Mouse (Mus musculus) forebrain, embryonic 14.5 days (tissue): ENCODE measurements around the gene Spem2. TPM values are rescaled to one million over a fixed set of nuclear protein-coding genes. Genes with fewer than 3 reads are reported as not detected.

ENCODE experiments used
- polyA plus RNA-seq: library from polyadenylated mRNA; unstranded; fragments of >200 nt; fragmentation: Nextera tagmentation; extraction: Ambion mirVana; gene quantifications from 2 replicates; pipeline ENCODE4 v1.2.1, GENCODE M21; 2014

The Spem2 gene
- polyA plus RNA-seq, 1 experiment from 2014 or later = not detected

Other genes starting within 250 kb of the Spem2 start
- gene Wrap53, start 238.2 kb downstream of the Spem2 start, polyA plus RNA-seq = 24.6 and 29.3 TPM in 2 replicates
- gene Trp53, start 238.1 kb downstream of the Spem2 start, polyA plus RNA-seq = 111 and 113 TPM in 2 replicates
- 22.0 and 31.5 TPM in 2 replicates for gene Atp1b2, start 212.5 kb downstream of the Spem2 start, polyA plus RNA-seq
- gene Shbg, start 200.6 kb downstream of the Spem2 start, polyA plus RNA-seq = not detected in 2 replicates
- 17.6 and 18.2 TPM in 2 replicates for gene Sat2, start 196.4 kb downstream of the Spem2 start, polyA plus RNA-seq
- gene Fxr2, start 185.5 kb downstream of the Spem2 start, polyA plus RNA-seq = 34.2 and 35.0 TPM in 2 replicates
- not detected in 2 replicates for gene Sox15, start 163.2 kb downstream of the Spem2 start, polyA plus RNA-seq
- 72.9 and 83.0 TPM in 2 replicates for gene Mpdu1, start 155.8 kb downstream of the Spem2 start, polyA plus RNA-seq
- gene Cd68, start 152.3 kb downstream of the Spem2 start, polyA plus RNA-seq = 8.2 and 9.6 TPM in 2 replicates
- 1,177 and 1,222 TPM in 2 replicates for gene Eif4a1, start 146.0 kb downstream of the Spem2 start, polyA plus RNA-seq
- 81.8 and 88.2 TPM in 2 replicates for gene Senp3, start 136.4 kb downstream of the Spem2 start, polyA plus RNA-seq
- 0.53 TPM in 1 of 2 replicates, not detected in the other for gene Tnfsf13, start 132.7 kb downstream of the Spem2 start, polyA plus RNA-seq
- gene Tnfsf12, start 122.6 kb downstream of the Spem2 start, polyA plus RNA-seq = 2.2 and 2.7 TPM in 2 replicates
- 1.5 and 1.6 TPM in 2 replicates for gene Tnfsfm13, start 122.4 kb downstream of the Spem2 start, polyA plus RNA-seq
- gene Polr2a, start 59.8 kb downstream of the Spem2 start, polyA plus RNA-seq = 21.1 and 21.3 TPM in 2 replicates
- 0.56 TPM in 1 of 2 replicates, not detected in the other for gene Slc35g3, start 56.5 kb downstream of the Spem2 start, polyA plus RNA-seq
- 2.1 and 2.8 TPM in 2 replicates for gene Zbtb4, start 52.6 kb downstream of the Spem2 start, polyA plus RNA-seq
- gene Chrnb1, start 22.5 kb downstream of the Spem2 start, polyA plus RNA-seq = 0.68 and 1.4 TPM in 2 replicates
- gene Fgf11, start 16.6 kb downstream of the Spem2 start, polyA plus RNA-seq = 2.9 and 3.0 TPM in 2 replicates
- 0.15 and 0.52 TPM in 2 replicates for gene Tmem102, start 12.8 kb downstream of the Spem2 start, polyA plus RNA-seq
- gene Gm39566, start 3.2 kb downstream of the Spem2 start, polyA plus RNA-seq = not detected in 2 replicates
- gene Spem1, start 3.7 kb upstream of the Spem2 start, polyA plus RNA-seq = 0.39 TPM in 1 of 2 replicates, not detected in the other
- gene Nlgn2, start 19.3 kb upstream of the Spem2 start, polyA plus RNA-seq = 15.7 and 18.4 TPM in 2 replicates
- 307 and 386 TPM in 2 replicates for gene Tmem256, start 20.0 kb upstream of the Spem2 start, polyA plus RNA-seq
- gene Plscr3, start 27.9 kb upstream of the Spem2 start, polyA plus RNA-seq = 44.3 and 49.0 TPM in 2 replicates
- 0.32 TPM in 1 of 2 replicates, not detected in the other for gene Tnk1, start 40.3 kb upstream of the Spem2 start, polyA plus RNA-seq
- not detected in 2 replicates for gene Tmem95, start 59.6 kb upstream of the Spem2 start, polyA plus RNA-seq
- 1.1 and 1.2 TPM in 2 replicates for gene Kctd11, start 62.9 kb upstream of the Spem2 start, polyA plus RNA-seq
- 0.10 and 0.17 TPM in 2 replicates for gene Acap1, start 77.1 kb upstream of the Spem2 start, polyA plus RNA-seq
- 15.0 and 18.6 TPM in 2 replicates for gene 2810408A11Rik, start 82.5 kb upstream of the Spem2 start, polyA plus RNA-seq
- 16.7 and 23.8 TPM in 2 replicates for gene Neurl4, start 82.6 kb upstream of the Spem2 start, polyA plus RNA-seq
- 62.9 and 67.8 TPM in 2 replicates for gene Gps2, start 95.4 kb upstream of the Spem2 start, polyA plus RNA-seq
- gene Eif5a, start 103.5 kb upstream of the Spem2 start, polyA plus RNA-seq = 1,251 and 1,277 TPM in 2 replicates
- 3.9 and 4.0 TPM in 2 replicates for gene Ybx2, start 117.3 kb upstream of the Spem2 start, polyA plus RNA-seq
- 5.5 and 6.7 TPM in 2 replicates for gene Slc2a4, start 129.7 kb upstream of the Spem2 start, polyA plus RNA-seq
- gene Cldn7, start 146.3 kb upstream of the Spem2 start, polyA plus RNA-seq = not detected in 2 replicates
- 24.0 and 26.1 TPM in 2 replicates for gene Ctdnep1, start 162.7 kb upstream of the Spem2 start, polyA plus RNA-seq
- 189 and 203 TPM in 2 replicates for gene Elp5, start 164.1 kb upstream of the Spem2 start, polyA plus RNA-seq
- gene Gabarap, start 172.7 kb upstream of the Spem2 start, polyA plus RNA-seq = 701 and 779 TPM in 2 replicates
- gene Phf23, start 177.3 kb upstream of the Spem2 start, polyA plus RNA-seq = 49.4 and 49.6 TPM in 2 replicates
- 19.7 and 25.7 TPM in 2 replicates for gene Dvl2, start 182.1 kb upstream of the Spem2 start, polyA plus RNA-seq
- 53.3 and 58.4 TPM in 2 replicates for gene Acadvl, start 196.9 kb upstream of the Spem2 start, polyA plus RNA-seq
- gene Dlg4, start 198.5 kb upstream of the Spem2 start, polyA plus RNA-seq = 19.3 and 21.0 TPM in 2 replicates
- 2.0 and 2.1 TPM in 2 replicates for gene Asgr1, start 235.6 kb upstream of the Spem2 start, polyA plus RNA-seq